Mouse (Mus musculus): ENCODE results near the gene Slc25a34.
A peak's percentile ranks its signal among the peaks of the same experiment; 100 is the strongest.

The Slc25a34 gene

GRCm38 (mm10) chr4:141623666-141624065 lies at the start of gene Slc25a34:
TSS of gene Slc25a34 (minus strand) at chr4:141623821.
- DNase-seq = no peak

DNA sequence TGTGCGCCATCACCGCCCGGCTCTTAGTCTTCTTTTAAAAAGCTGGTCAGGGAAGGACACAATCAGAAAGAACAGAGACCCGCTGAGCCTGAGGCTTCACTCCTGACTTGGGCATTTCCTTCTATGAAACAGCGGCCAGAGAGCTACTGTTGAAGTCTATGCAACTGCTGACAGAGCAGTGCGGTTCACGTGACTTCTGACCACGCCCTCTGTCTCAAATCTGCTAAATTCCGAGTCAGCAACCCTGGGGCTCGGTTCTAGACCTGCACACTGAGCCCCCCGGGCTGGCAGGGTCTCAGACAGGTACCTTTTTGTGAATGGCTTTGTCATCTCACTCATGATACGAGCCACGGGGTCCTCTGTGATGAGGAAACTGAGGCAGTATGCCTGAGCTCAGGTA lies 48.7 kb upstream of the Slc25a34 start:
- DNase-seq = no peak

- DNase-seq = no peak
These were observed 47.8 kb upstream of the Slc25a34 start for GRCm38 (mm10) chr4:141671389-141671788.

DNA sequence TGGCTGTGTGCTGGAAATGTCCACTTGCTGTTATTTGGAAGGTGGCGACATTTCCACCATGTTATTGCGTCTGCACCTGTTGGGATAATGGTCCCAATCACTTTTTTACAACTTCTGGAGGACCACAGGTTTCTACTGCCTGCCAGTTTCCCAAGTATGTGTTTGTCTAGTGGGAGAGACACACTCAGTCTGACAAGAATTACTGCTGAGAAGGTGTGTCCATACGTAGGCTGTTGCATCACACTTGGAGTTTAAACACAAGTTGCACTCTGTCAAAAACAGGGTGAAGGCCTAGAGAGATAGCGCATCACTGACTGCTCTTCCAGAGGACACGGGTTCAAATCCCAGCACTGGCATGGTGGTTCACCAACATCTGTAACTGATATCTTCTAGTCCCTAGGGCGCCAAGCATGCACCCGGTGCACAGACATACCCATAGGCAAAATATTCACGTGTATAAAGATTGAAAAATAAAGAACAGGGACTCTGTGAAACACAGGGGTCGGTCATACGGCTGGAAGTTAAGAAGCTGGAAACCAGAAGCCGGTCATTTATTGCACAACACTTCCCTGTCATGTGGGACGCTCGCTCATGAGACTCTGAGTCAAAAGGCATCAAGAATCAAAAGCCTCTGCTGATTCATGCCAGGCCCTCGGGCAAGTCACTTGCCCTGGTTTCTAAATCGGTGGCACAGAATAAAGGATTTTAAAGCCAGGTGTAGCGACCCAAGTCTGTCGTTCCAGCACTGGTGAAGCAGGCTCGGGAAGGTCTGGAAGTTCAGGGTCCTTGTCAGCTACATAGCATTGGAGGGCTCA lies 46.5 kb upstream of the Slc25a34 start:
- DNase-seq = no peak

- DNase-seq = no peak
These were observed 41.2 kb upstream of the Slc25a34 start, which contains the start of gene Plekhm2 for GRCm38 (mm10) chr4:141664799-141665198. TSS of gene Plekhm2 (minus strand) at chr4:141664899.

DNA sequence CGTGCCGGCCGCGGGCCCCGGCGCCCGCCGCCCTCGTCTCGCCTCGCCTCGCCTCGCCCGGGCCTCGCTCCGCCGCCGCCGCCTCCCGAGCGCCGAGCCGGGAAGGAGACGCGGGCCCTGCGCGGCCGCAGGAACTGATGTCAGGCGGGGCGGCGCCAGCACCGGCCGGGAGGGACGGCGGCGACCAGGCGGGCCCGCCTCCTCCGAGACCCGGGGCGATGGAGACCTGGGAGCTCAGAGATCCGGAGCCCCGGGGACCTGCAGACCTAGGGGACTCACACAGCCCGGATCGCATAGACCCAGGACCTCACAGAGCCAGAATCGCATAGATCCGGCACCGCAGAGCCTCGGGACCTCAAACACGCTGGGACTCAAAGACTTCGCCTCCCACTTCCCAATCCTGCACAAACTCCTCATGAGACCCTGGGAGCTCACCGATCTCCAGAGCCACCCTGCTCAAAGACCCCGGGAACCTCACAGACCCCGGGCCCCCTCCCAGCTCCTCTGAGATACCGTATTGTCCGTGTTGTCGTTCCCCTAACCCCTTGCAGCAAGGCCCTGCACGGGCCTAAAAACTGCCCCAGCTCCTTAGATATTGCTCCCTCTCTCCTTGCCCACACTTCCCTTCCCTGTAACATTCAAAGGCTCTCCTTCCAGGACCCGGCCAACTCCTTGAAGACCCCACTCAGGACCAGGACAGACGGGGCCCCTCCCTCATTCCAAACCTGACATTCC lies 40.6 kb upstream of the Slc25a34 start:
- DNase-seq = peak; percentile 65

DNA sequence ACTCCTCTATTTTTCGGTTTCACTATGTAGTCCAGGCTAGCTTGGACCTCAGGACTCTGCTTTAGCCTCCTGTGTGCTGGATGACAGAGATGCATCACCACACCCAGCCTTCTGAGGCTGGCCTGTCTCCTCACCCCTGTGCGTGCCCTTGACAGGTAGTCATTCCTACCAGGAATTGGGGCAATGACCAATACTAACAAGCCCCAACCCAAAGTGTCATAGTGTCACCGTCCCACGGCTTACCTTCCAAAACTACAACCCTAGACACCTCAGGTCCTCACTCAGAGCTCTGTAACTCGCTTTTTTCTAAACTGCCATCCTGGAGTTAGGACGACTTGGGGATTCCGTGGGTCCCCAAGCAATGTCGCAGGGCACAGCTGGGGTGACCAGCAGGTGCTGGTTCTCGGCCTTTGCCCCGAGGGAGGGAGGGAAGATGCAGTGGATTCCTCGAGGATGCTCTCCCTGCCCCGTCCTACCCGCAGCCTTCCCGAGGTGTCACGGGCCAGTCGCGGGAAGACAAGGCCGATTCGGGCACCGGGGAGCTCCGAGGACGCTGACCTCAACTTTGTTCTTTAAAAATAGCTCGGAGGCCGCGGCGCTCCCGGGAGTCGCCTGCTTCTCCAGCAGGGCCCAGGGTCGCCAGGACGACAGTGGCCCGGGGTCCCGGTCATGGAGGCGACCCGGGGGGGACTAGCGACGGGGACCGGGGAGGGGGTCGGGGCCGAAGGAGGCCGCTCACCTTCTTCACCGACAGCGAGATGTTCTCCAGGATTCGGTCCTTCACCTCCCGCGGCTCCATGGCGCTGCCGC lies 39.7 kb upstream of the Slc25a34 start:
- DNase-seq = peak; percentile 31

DNA sequence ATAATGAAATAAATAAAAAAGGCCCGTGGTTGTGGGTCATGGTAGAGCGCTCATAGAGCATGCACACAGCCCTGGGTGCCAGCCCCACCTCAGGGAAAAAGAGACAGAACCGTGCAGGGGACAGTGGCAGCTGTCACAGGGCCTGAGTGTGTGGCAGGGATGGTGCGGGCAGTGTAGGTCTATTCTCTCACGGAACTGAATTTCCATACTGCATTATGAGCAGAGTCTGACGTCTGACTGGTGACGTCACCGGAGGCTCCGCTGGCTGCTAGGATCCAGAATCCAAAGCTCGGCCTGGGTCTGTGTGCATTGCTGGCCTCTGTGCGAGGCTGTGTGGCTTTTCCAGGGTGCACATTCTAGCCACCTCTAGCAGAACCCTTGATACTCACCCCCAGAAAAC lies 37.3 kb upstream of the Slc25a34 start:
- no peak for DNase-seq

DNA sequence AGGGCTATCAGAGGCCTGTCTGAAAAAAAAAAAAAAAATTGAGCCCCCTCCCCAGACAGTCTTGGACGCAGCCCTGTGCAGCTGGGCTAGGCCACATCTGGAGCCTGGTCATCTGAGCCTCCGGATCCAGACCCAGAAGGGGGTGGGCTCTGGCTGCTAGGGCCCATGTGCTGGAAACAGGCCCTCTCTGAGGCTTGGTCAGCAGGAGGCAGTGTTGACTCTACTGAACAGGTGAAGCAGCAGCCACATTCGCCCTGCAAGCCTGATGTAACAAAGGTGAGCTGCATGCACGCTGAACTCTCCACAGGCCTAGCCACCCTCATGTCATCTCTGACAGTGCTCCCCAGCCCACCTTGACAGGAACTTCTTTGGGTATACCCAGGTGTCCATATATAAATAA lies 36.1 kb upstream of the Slc25a34 start:
- no peak for DNase-seq

GRCm38 (mm10) chr4:141658846-141659484 lies 35.3 kb upstream of the Slc25a34 start:
- no peak for DNase-seq

GRCm38 (mm10) chr4:141656932-141657331 lies 33.3 kb upstream of the Slc25a34 start:
- no peak for DNase-seq

DNA sequence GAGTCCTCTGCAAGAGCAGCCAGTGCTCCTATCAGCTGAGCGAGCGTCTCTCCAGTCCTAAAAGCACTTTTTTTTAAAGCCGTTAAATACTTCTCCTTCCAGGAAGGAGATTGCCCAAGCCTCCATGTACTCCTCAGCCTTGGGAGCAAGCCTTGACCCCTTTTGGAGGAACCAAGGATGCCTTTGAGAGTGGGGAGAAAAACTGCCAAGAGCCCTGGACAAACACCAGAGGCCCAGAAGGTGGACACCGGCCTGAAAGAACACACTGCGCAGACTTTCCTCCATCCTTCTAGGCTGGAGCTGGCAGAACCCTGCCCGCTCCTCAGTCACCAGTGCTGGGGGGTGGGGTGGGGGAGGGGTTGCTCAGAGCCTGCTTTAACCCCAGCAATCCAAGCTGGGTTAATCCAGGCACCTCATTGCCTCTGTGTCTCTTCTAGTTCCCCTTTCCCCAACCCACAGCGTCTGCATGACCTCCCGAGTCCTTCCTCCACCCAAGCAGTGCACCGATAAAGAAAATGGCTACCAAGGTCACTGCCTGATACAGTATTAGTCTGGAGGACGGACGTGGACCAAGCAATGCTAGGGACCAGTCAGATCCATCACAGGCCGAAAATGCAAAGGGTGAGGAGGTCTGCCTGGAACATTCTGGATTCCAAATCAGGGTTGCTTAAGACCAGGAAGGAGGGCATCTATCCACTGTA lies 32.4 kb upstream of the Slc25a34 start:
- DNase-seq = peak; percentile 52

GRCm38 (mm10) chr4:141654509-141654908 lies 30.9 kb upstream of the Slc25a34 start:
- DNase-seq = no peak

GRCm38 (mm10) chr4:141653813-141654212 lies 30.2 kb upstream of the Slc25a34 start:
- no peak for DNase-seq

DNA sequence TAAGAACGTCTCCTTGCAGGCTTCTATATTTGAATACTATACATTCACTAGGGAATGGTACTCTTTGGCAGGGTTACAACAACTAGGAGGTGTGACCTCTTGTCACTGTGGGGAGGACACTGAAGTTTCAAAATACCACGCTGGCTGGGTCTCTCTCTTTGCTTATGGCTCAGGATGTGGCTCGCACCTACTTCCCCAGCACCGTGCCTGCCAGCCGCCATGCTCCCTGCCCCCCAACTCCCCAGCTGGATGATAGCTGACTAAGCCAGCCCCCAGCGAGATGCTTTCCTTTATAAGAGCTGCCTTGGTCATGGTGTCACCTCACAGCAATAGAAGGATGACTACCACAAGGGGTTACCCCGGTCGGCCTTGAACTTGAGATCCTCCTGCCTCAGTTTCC lies 29.4 kb upstream of the Slc25a34 start:
- DNase-seq = no peak

DNA sequence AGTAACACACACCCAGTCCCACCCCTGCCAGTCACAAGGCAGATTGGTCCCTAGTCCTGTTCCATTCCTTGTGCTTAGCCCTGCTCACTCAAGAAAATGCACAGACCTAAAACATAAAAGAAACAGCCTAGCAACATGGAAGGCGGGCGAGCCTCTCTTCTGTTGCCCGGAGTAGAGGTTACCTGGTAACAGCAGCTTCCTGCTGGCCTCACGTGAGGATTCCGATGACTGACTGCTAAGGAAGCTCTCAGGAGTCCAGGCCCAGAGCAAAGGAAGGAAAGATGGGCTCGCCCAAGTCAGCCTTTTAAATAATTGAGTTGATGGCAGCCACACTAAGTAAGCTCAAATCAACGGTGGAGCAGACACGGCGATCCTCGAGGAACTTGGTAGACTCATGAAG lies 28.3 kb upstream of the Slc25a34 start:
- DNase-seq = no peak

DNA sequence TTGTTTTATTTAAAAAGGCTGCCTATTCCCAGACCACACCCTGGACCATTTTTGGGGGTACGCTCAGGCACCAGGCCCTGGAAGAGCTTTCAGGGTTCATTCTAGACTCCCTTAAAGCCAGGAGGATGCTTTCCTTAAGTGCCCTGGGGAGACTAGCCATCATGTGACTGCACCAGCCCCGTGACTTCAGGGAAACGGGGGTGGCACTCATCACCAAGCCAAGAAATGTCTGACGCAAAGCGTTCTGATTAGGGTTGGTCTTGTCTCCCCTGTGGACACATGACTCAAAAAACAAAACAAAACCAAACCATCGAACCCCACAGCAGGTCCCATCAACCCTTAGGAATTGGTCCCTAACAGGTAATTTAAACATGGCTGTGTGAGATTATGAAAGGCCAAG lies 27.7 kb upstream of the Slc25a34 start:
- no peak for DNase-seq

DNA sequence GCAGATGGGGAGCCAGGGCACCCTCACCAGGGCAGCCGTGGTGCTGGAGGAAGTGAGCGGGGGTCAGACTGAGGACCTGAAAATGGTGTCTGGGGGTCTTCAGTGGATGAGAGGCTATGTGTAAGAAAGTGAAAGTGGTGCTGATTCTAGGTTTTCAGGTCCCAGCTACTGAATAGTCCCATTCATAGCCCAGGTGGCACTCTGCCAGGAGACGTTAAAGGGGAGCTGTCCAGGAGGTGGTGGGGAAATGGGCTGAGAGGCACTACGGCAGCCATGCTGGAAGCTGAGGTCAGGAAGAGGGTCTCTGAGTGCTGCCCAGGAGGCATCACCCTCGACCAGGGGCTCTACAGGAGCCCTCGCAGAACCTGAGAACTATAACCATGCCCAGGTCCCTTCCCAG lies 25.6 kb upstream of the Slc25a34 start:
- no peak for DNase-seq

DNA sequence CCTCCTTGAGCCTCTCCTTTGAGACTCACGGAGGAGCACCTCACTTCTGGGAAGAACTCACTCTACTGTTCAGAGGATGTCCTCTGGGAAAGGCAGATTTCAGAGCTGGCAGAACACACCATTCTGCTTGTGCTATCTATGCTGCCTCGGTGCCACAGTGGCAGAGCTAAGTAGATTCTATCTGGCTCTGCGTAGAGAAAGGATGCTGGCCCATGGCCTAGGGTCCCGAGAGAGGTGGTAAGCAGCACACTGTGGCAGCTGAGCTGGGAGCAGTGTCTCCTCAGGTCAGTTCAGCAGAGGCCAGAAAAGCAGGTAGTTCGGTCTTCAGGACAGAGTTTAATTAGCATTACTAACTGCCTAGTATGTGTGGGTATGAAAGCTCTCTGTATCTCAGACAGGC lies 24.6 kb upstream of the Slc25a34 start:
- no peak for DNase-seq

DNA sequence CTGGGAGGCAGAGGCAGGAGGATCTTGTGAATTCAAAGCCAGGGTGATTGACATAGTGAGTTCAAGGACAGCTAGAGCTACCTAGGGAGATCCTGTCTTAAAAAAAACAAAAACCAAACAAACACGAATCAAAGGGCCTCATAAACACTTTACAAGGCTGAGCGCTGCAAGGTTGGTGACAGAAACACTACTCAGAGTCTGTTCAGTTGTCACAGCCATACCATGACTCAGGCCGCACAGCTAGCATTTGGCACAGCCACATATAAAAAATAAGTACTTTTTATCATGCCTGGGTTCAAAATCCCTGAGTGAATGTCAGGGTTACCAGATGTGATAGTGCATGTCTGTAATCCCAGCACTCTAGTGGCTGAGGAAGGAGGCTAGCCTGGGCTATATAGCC lies 23.6 kb upstream of the Slc25a34 start:
- DNase-seq = no peak

DNA sequence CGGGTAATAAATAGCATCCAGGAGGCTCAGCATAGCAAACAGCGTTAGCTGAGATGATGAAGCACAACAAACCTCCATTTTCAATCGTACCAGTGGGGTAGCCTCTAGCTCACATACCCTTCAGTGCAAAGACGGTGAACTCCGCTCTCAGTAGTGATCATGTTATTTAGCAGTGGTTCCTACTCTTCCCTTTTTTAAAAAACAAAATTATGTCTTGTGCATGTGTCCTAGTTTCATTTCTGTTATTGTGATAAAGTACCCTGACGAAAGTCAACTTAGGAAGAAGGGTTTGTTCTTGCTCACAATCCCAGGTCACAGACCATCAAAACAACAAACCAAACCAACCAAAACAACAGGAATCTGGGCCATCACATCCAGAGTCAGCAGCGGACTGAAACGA lies 22.4 kb upstream of the Slc25a34 start:
- no peak for DNase-seq

All from cerebellum, adult 8-10 months (tissue).